Mouse (Mus musculus) limb, embryonic 14.5 days (tissue): ENCODE data around the gene Mgat4b. TPM values are rescaled to one million over a fixed set of nuclear protein-coding genes. Genes with fewer than 3 reads are reported as not detected.
A peak's percentile ranks its signal among the peaks of the same experiment; 100 is the strongest.

Experiments
- ATAC-seq: fragments of 200-750 bp; cut with Nextera tagmentation; 2 replicates; pipeline ENCODE4 v1.8.0; 2017; ENCODE audit warnings: low read depth, moderate number of reproducible peaks, moderate TSS enrichment; ENCODE audit not compliant: low FRiP score
- DNase-seq: peaks from one replicate; pipeline ENCODE4 v3.0.0-alpha.2; 2015; ENCODE audit warnings: low spot score
- H3K27ac ChIP-seq: fragments of 300-500 bp; sonication (generic); replicated peaks from 2 replicates; pipeline ENCODE4 v1.5.1; 2014; ENCODE audit warnings: low read depth, mild to moderate bottlenecking, low read length, moderate library complexity, mixed read lengths
- H3K27me3 ChIP-seq: fragments of 300-500 bp; sonication (generic); 2 replicates; pipeline ENCODE4 v1.6.1; 2014; ENCODE audit warnings: low read length, mixed read lengths; ENCODE audit not compliant: control insufficient read depth, insufficient read depth
- H3K36me3 ChIP-seq: fragments of 300-500 bp; sonication (generic); 2 replicates; pipeline ENCODE4 v1.6.1; 2014; ENCODE audit warnings: mild to moderate bottlenecking, low read length, moderate library complexity, mixed read lengths; ENCODE audit not compliant: control insufficient read depth, insufficient read depth
- H3K4me1 ChIP-seq: fragments of 300-500 bp; sonication (generic); 2 replicates; pipeline ENCODE4 v1.6.1; 2014; ENCODE audit warnings: antibody characterized with exemption, low read length, mixed read lengths; ENCODE audit not compliant: control insufficient read depth, insufficient read depth
- H3K4me2 ChIP-seq: fragments of 300-500 bp; sonication (generic); replicated peaks from 2 replicates; pipeline ENCODE4 v1.6.1; 2014; ENCODE audit warnings: low read depth, mild to moderate bottlenecking, low read length, moderate library complexity; ENCODE audit not compliant: severe bottlenecking
- H3K4me3 ChIP-seq: fragments of 300-500 bp; sonication (generic); replicated peaks from 2 replicates; pipeline ENCODE4 v1.5.1; 2014; ENCODE audit warnings: low read length
- H3K9ac ChIP-seq: fragments of 300-500 bp; sonication (generic); 2 replicates; pipeline ENCODE4 v1.6.1; 2014; ENCODE audit warnings: mild to moderate bottlenecking, low read depth, low read length, moderate library complexity; ENCODE audit not compliant: severe bottlenecking
- H3K9me3 ChIP-seq: fragments of 300-500 bp; sonication (generic); 2 replicates; pipeline ENCODE4 v1.6.1; 2016; ENCODE audit warnings: low read length; ENCODE audit not compliant: control insufficient read depth
- POLR2A ChIP-seq: fragments of 200-500 bp; IDR thresholded peaks from 2 replicates; pipeline ENCODE4 v1.8.0; 2012; ENCODE audit warnings: inconsistent platforms, mild to moderate bottlenecking, moderate library complexity, borderline replicate concordance; ENCODE audit not compliant: insufficient read depth, insufficient read length; ENCODE audit errors: extremely low read depth
- WGBS: fragments of 180-500 bp; shearing (Covaris S2); extraction: QIAGEN DNeasy Blood & Tissue Kit; methylation state at CpG from one replicate; pipeline ENCODE4 v1.1.7; 2014; 5-methylcytosine and 5-hydroxymethylcytosine counted together
- polyA plus RNA-seq, 2 experiments: library from polyadenylated mRNA; depleted of rRNA in 1 of 2; stranded (reverse) in 1 of 2; unstranded in 1 of 2; fragments of >200 nt; fragmentation: Nextera tagmentation in 1 of 2; extraction: Ambion mirVana in 1 of 2; gene quantifications; 2 replicates each; pipeline versions ENCODE4 v1.2.1 to v1.2.3; 2012 to 2014

Mgat4b gene
- polyA plus RNA-seq, 2 experiments: 21.1 to 34.5 TPM

DNA sequence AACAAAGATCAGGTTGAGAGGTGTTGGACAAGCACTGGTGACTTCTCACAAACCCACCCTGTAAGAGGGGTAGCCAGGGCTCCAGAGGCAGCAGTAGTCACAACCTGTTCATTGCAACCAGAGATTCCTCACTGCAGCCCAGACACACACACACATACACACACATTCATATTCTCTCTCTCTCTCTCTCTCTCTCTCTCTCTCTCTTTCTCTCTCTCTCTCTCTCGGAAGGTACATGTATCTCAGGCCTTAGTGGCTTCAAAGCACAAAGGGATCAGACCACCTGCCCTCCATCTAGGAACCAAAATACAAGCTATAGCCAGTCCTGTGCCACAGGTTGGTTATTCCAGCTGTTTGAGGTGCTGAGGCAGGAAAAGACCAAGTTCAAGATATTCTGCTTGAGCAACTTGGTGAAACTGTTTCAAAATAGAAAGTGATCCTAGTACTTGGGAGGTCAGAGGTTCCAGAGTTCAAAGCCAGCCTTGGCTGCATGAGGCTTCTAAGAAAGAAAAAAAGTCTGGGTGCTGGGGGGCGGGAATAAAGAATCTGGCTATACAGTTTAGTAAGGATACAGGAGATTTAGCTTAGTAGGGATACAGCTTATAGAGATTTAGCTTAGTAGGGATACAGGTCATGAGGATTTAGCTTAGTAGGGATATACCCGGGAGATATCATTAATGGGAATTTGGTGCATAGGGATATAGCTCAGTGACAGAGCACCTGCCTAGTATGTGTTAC, 801 bp downstream of the Mgat4b start:
- no peak for TF ChIP-seq POLR2A
- Histone ChIP-seq H3K4me3 (peak overlapping the region; percentile 95), H3K27me3 (no peaks in the 10 kb centered on the region), H3K9ac (peak overlapping the region; percentile 94; the same call in 1 of the 2 replicates), H3K27ac (peak overlapping the region; percentile 96; the same call in 1 of the 2 replicates), H3K36me3 (peaks cover 17% of the 10 kb centered on the region), H3K4me2 (peak overlapping the region; percentile 65), H3K4me1 (peaks cover 18% of the 10 kb centered on the region), H3K9me3 (no peaks in the 10 kb centered on the region)
- ATAC-seq: no peak
- 89% methylated on average over 3 of the region's 3 CpGs for WGBS
- DNase-seq: no peak

GRCm38 (mm10) chr11:50212060-50212739, 1.5 kb downstream of the Mgat4b start:
- H3K4me1 ChIP-seq: peaks cover 18% of the 10 kb centered on the region
- 69% methylated on average over 3 of the region's 3 CpGs for WGBS
- ATAC-seq: no peak

DNA sequence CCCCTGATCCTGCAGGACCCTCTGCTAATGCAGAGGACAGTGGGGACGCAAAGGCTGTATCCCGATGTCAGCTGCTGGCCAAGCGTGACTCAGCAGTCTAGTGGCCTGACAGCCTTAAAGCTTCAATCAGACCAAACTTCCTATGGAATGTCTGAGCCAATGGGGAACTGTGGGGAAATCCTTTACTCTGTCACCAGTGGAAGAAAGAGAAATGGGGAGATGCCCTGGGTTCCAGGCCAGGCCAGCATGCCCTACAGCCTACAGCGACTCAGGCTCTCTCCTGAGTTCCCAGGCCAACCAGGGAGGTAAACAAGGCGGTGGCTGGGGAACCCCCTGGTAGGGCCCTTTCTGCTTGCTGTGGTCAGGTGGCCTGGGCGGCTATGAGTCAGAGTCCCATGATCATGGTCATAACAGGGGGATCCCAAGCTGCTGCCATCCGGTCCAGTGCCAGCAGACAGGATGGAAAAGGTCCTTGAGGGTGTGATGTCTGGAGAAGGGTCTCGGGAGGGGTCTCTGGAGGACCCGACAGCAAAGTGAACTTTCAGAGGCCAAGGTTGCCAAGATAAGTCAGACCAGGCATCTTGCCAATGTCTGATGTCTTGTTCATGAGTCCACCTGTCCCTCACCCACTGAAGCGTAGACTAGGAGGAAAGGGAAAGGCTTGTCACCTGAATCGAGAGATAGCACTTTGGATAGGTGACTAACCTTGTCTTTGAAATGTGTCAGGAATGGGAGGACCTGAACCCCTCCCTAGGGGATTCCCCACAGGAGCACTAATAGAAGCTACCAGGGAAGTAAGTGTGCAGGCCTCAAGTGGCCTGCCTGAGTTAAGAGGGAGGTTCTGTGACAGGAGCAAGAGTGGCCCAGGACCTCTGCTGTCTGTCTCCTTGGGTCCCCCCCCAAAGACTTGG, 2.4 kb downstream of the Mgat4b start:
- H3K9me3 ChIP-seq: no peaks in the 10 kb centered on the region
- no peak overlapping the region for H3K9ac ChIP-seq
- WGBS: 59% methylated on average over 11 of the region's 11 CpGs
- H3K27me3 ChIP-seq: no peaks in the 10 kb centered on the region
- DNase-seq: no peak
- H3K4me1 ChIP-seq: peaks cover 18% of the 10 kb centered on the region
- H3K27ac ChIP-seq: no peak overlapping the region
- no peak overlapping the region for H3K4me2 ChIP-seq
- peaks cover under 1% of the 10 kb centered on the region; the same call in 1 of the 2 replicates for H3K36me3 ChIP-seq
- no peak for TF ChIP-seq POLR2A
- no peak overlapping the region for H3K4me3 ChIP-seq
- no peak for ATAC-seq

More at GRCm38 (mm10) chr11:50212060-50212739, 1.5 kb downstream of the Mgat4b start:
- Histone ChIP-seq H3K9ac (no peak overlapping the region), H3K27ac (no peak overlapping the region), H3K4me2 (no peak overlapping the region), H3K4me3 (no peak overlapping the region), H3K9me3 (no peaks in the 10 kb centered on the region), H3K36me3 (peaks cover 9% of the 10 kb centered on the region), H3K27me3 (no peaks in the 10 kb centered on the region)
- TF ChIP-seq POLR2A: no peak
- no peak for DNase-seq

- Histone ChIP-seq H3K4me2 (no peak overlapping the region), H3K4me1 (peaks cover 10% of the 10 kb centered on the region), H3K4me3 (no peak overlapping the region), H3K9me3 (no peaks in the 10 kb centered on the region), H3K36me3 (no peaks in the 10 kb centered on the region), H3K27ac (no peak overlapping the region), H3K27me3 (no peaks in the 10 kb centered on the region), H3K9ac (no peak overlapping the region)
- no peak for DNase-seq
- no peak for TF ChIP-seq POLR2A
- WGBS: 90% methylated on average over 6 of the region's 6 CpGs
- no peak for ATAC-seq
These were observed 3.9 kb downstream of the Mgat4b start for GRCm38 (mm10) chr11:50214631-50215030.

- Histone ChIP-seq H3K4me1 (peaks cover 10% of the 10 kb centered on the region), H3K27ac (no peak overlapping the region), H3K27me3 (no peaks in the 10 kb centered on the region), H3K36me3 (no peaks in the 10 kb centered on the region), H3K9ac (no peak overlapping the region), H3K4me2 (peak overlapping the region; percentile 13), H3K9me3 (no peaks in the 10 kb centered on the region), H3K4me3 (no peak overlapping the region)
- DNase-seq (no peak), ATAC-seq (no peak)
- WGBS: 14% methylated on average over 9 of the region's 9 CpGs
- no peak for TF ChIP-seq POLR2A
These were observed 4.9 kb downstream of the Mgat4b start for GRCm38 (mm10) chr11:50215633-50216032.
